In genomic region chr11:118323974-118324373, GRCm38 (mm10) we compare ENCODE assay signal across 20 mouse cellular contexts. TPM values are rescaled to one million over a fixed set of nuclear protein-coding genes. Genes with fewer than 3 reads are reported as not detected.
DNase-seq lines count a peak whose midpoint lies in the region; ATAC-seq and TF ChIP-seq lines count a peak whose summit lies in the region.
"Had no signal": no experiment of that assay in that cellular context is flagged by ENCODE, and none has a peak within 500 bp of the region (broad histone marks: within the 10 kb centered on the region; RNA-seq: fewer than 3 reads in every experiment).

No protein-coding gene starts in this region.

- peaks cover 15% of the 10 kb centered on the region for H3K36me3 ChIP-seq in heart, embryonic 14.5 days (ENCODE audit: control insufficient read depth, insufficient read depth, low read length)
- H3K36me3 ChIP-seq in testis, adult 2 months (ENCODE audit: control insufficient read depth, insufficient read depth, low read length) = no peaks in the 10 kb centered on the region
- H3K36me3 ChIP-seq in limb, embryonic 11.5 days (ENCODE audit: control insufficient read depth, insufficient read depth, low read length) = no peaks in the 10 kb centered on the region
- H3K36me3 ChIP-seq in kidney, embryonic 14.5 days (ENCODE audit: control insufficient read depth, insufficient read depth, low read length) = peaks cover 13% of the 10 kb centered on the region; the same call in 1 of the 2 replicates

- no peak overlapping the region for H3K4me2 ChIP-seq in heart, embryonic 14.5 days (ENCODE audit: low read length)
- no peak overlapping the region for H3K4me2 ChIP-seq in limb, embryonic 11.5 days (ENCODE audit: low read depth, severe bottlenecking)
- no peak overlapping the region for H3K4me2 ChIP-seq in kidney, embryonic 14.5 days (replicated peaks; ENCODE audit: low read depth, low read length)
- H3K4me2 ChIP-seq: forebrain, embryonic 13.5 days; hindbrain, embryonic 13.5 days; kidney, embryonic 15.5 days; lung, embryonic 15.5 days; midbrain, embryonic 15.5 days had no signal

- WGBS in heart, embryonic 14.5 days = 38% methylated on average over 5 of the region's 5 CpGs
- 81% methylated on average over 5 of the region's 5 CpGs for WGBS in limb, embryonic 11.5 days
- 85% methylated on average over 5 of the region's 5 CpGs for WGBS in kidney, embryonic 14.5 days

- peaks cover 24 to 30% of the 10 kb centered on the region in 2 experiments for H3K4me1 ChIP-seq in heart, embryonic 14.5 days (ENCODE audit: control insufficient read depth in 2 of 2, insufficient read depth in 2 of 2, low read length in 2 of 2)
- peaks cover 30% of the 10 kb centered on the region for H3K4me1 ChIP-seq in testis, adult 2 months (ENCODE audit: control insufficient read depth, insufficient read depth, low read length)
- peaks cover 35% of the 10 kb centered on the region for H3K4me1 ChIP-seq in limb, embryonic 11.5 days (ENCODE audit: control insufficient read depth, insufficient read depth, low read length)
- H3K4me1 ChIP-seq in kidney, embryonic 14.5 days (ENCODE audit: control insufficient read depth, insufficient read depth, low read length) = peaks cover 30% of the 10 kb centered on the region

- no peak for DNase-seq in heart, adult 8-10 months (ENCODE audit: low spot score)
- DNase-seq in testis, postnatal 10 days (ENCODE audit: low spot score) = no peak
- no peak for DNase-seq in limb, embryonic 11.5 days (ENCODE audit: low spot score)
- DNase-seq in kidney, adult 8-10 months = no peak
- DNase-seq: adrenal gland, postnatal 14 days; cerebellum, adult 18-20 months; cerebellum, postnatal 36 days; right cerebral cortex, adult 18-20 months had no signal

- H3K9me3 ChIP-seq in heart, embryonic 14.5 days (ENCODE audit: control insufficient read depth, low read length) = no peaks in the 10 kb centered on the region
- no peaks in the 10 kb centered on the region for H3K9me3 ChIP-seq in limb, embryonic 11.5 days (ENCODE audit: control insufficient read depth, low read length)
- H3K9me3 ChIP-seq in kidney, embryonic 14.5 days (ENCODE audit: control insufficient read depth, low read length) = no peaks in the 10 kb centered on the region
- H3K9me3 ChIP-seq: forebrain, embryonic 13.5 days; hindbrain, embryonic 13.5 days; kidney, embryonic 15.5 days; lung, embryonic 15.5 days; midbrain, embryonic 15.5 days had no signal

- H3K27ac ChIP-seq in heart, embryonic 14.5 days (replicated peaks in 1 of 2; ENCODE audit: control insufficient read depth in 1 of 2, insufficient read depth in 1 of 2, low read depth in 2 of 2, low read length in 2 of 2) = peak overlapping the region; percentile 44 to 65; a peak in 3 of 4 replicates
- H3K27ac ChIP-seq in testis, adult 2 months (ENCODE audit: control insufficient read depth, insufficient read depth, low read depth, low read length) = peak overlapping the region; percentile 16; the same call in 1 of the 2 replicates
- peak overlapping the region; percentile 72; the same call in 1 of the 2 replicates for H3K27ac ChIP-seq in limb, embryonic 11.5 days (replicated peaks; ENCODE audit: low read depth, low read length)
- H3K27ac ChIP-seq in kidney, embryonic 14.5 days (ENCODE audit: low read depth, low read length) = no peak overlapping the region
- H3K27ac ChIP-seq: forebrain, embryonic 13.5 days; hindbrain, embryonic 13.5 days; kidney, embryonic 15.5 days; lung, embryonic 15.5 days; macrophage; midbrain, embryonic 15.5 days had no signal

- TF ChIP-seq POLR2A in testis, adult 2 months (IDR thresholded peaks at IDR 0.05; ENCODE audit: control insufficient read depth, low read depth, low read length) = no peak

- no peaks in the 10 kb centered on the region for H3K27me3 ChIP-seq in heart, embryonic 14.5 days (ENCODE audit: control insufficient read depth, insufficient read depth, low read length)
- no peaks in the 10 kb centered on the region for H3K27me3 ChIP-seq in testis, adult 2 months (ENCODE audit: control insufficient read depth, insufficient read depth, low read length)
- no peaks in the 10 kb centered on the region for H3K27me3 ChIP-seq in limb, embryonic 11.5 days (ENCODE audit: control insufficient read depth, insufficient read depth, low read length)
- H3K27me3 ChIP-seq in kidney, embryonic 14.5 days (ENCODE audit: control insufficient read depth, insufficient read depth, low read length) = no peaks in the 10 kb centered on the region
- H3K27me3 ChIP-seq: forebrain, embryonic 13.5 days; hindbrain, embryonic 13.5 days; kidney, embryonic 15.5 days; lung, embryonic 15.5 days; midbrain, embryonic 15.5 days; Patski had no signal

- no peak for ATAC-seq in heart, embryonic 14.5 days (ENCODE audit: insufficient number of reproducible peaks, insufficient read depth, low FRiP score, low read depth)
- ATAC-seq in limb, embryonic 11.5 days (ENCODE audit: insufficient number of reproducible peaks, low FRiP score, low TSS enrichment, low read depth) = no peak
- no peak for ATAC-seq in kidney, embryonic 14.5 days (ENCODE audit: low FRiP score, low TSS enrichment)
- ATAC-seq: activated CD4-positive, CD25-positive, alpha-beta regulatory T cell, adult 4 months; forebrain, embryonic 13.5 days; midbrain, embryonic 15.5 days; Patski had no signal

- TF ChIP-seq CTCF in testis, adult 2 months (IDR thresholded peaks at IDR 0.05; ENCODE audit: control insufficient read depth, insufficient read depth, insufficient replicate concordance, low read depth, low read length) = no peak

- no peak overlapping the region for H3K4me3 ChIP-seq in heart, embryonic 14.5 days (ENCODE audit: control insufficient read depth in 1 of 2, insufficient read depth in 1 of 2, low read depth in 1 of 2, low read length in 2 of 2)
- no peak overlapping the region for H3K4me3 ChIP-seq in testis, adult 2 months (ENCODE audit: control insufficient read depth, low read depth, low read length)
- H3K4me3 ChIP-seq in limb, embryonic 11.5 days (ENCODE audit: low read depth, low read length) = no peak overlapping the region
- no peak overlapping the region for H3K4me3 ChIP-seq in kidney, embryonic 14.5 days (ENCODE audit: low read length)
- H3K4me3 ChIP-seq: forebrain, embryonic 13.5 days; hindbrain, embryonic 13.5 days; kidney, embryonic 15.5 days; lung, embryonic 15.5 days; midbrain, embryonic 15.5 days had no signal

- H3K9ac ChIP-seq in heart, embryonic 14.5 days (ENCODE audit: low read length) = no peak overlapping the region
- H3K9ac ChIP-seq in limb, embryonic 11.5 days (ENCODE audit: low read length) = no peak overlapping the region
- H3K9ac ChIP-seq in kidney, embryonic 14.5 days (ENCODE audit: low read depth, low read length) = no peak overlapping the region
- H3K9ac ChIP-seq: forebrain, embryonic 13.5 days; hindbrain, embryonic 13.5 days; kidney, embryonic 15.5 days; lung, embryonic 15.5 days; midbrain, embryonic 15.5 days had no signal

RNA-seq across cellular contexts. Expression of gene Cep295nl, which starts 18.3 kb away (rescaled TPM):
- 0.28 and 0.45 TPM in 2 replicates for polyA plus RNA-seq in heart, embryonic 14.5 days (2014; fragmentation: Nextera tagmentation; extraction: Ambion mirVana)
- total RNA-seq in heart, adult 8-10 months (2022) = 1 to 10 TPM in 1 of 4 experiments, under 1 TPM in 3; 0.82 to 1.0 (median 0.88) TPM
- polyA plus RNA-seq in testis, adult 2 months (2012; rRNA removed) = 274 and 283 TPM in 2 replicates
- polyA plus RNA-seq in limb, embryonic 11.5 days (2014; fragmentation: Nextera tagmentation; extraction: Ambion mirVana) = 0.21 and 0.53 TPM in 2 replicates
- 0.41 and 0.42 TPM in 2 replicates for polyA plus RNA-seq in kidney, embryonic 14.5 days (2014; fragmentation: Nextera tagmentation; extraction: Ambion mirVana)
- total RNA-seq: liver, adult 2 months had no signal
- polyA plus RNA-seq: liver, adult 2 months had no signal

RNA-seq across cellular contexts. Expression of gene Timp2, which starts 31.6 kb away (rescaled TPM):
- polyA plus RNA-seq in heart, embryonic 14.5 days (2014; fragmentation: Nextera tagmentation; extraction: Ambion mirVana) = 87.6 and 99.2 TPM in 2 replicates
- total RNA-seq in heart, adult 8-10 months (2022) = 10 to 100 TPM; 73.9 to 99.6 (median 87.5) TPM
- 81.7 and 94.1 TPM in 2 replicates for polyA plus RNA-seq in testis, adult 2 months (2012; rRNA removed)
- polyA plus RNA-seq in limb, embryonic 11.5 days (2014; fragmentation: Nextera tagmentation; extraction: Ambion mirVana) = 64.4 and 68.4 TPM in 2 replicates
- polyA plus RNA-seq in kidney, embryonic 14.5 days (2014; fragmentation: Nextera tagmentation; extraction: Ambion mirVana) = 58.7 and 102 TPM in 2 replicates

RNA-seq across cellular contexts. Expression of gene Usp36, which starts 33.9 kb away (rescaled TPM):
- polyA plus RNA-seq in heart, embryonic 14.5 days (2014; fragmentation: Nextera tagmentation; extraction: Ambion mirVana) = 9.1 and 11.5 TPM in 2 replicates
- total RNA-seq in heart, adult 8-10 months (2022) = 10 to 100 TPM; 13.2 to 14.5 (median 13.9) TPM
- polyA plus RNA-seq in testis, adult 2 months (2012; rRNA removed) = 3.7 and 3.9 TPM in 2 replicates
- 13.6 and 15.3 TPM in 2 replicates for polyA plus RNA-seq in limb, embryonic 11.5 days (2014; fragmentation: Nextera tagmentation; extraction: Ambion mirVana)
- 12.2 and 18.1 TPM in 2 replicates for polyA plus RNA-seq in kidney, embryonic 14.5 days (2014; fragmentation: Nextera tagmentation; extraction: Ambion mirVana)

Comparison
In these comparisons a context has a peak if more than half of its experiments do, and no peak if none do; other contexts are left out.
1. RNA of gene Cep295nl, which starts 18.3 kb away (polyA plus RNA-seq): 274 to 283 TPM in testis, adult 2 months; 0.21 to 0.53 TPM in limb, embryonic 11.5 days, 0.28 to 0.45 TPM in heart, embryonic 14.5 days and 0.41 to 0.42 TPM in kidney, embryonic 14.5 days; every median in the first group is over 100 times any median in the second.